Mouse (Mus musculus) cerebellum, adult 9-10 months (tissue): Measurements from ENCODE around the gene Mgat5b.
"Not testable (repeated sequence)": the region's sequence is repeated elsewhere in the genome, so short reads cannot be mapped to it uniquely, and the experiment has no call there.

ENCODE experiments used
- DNase-seq: peaks from one replicate; pipeline ENCODE4 v3.0.0; 2022

Mgat5b gene

GRCm38 (mm10) chr11:116918323-116919185 lies at the start of gene Mgat5b:
Gene Mgat5b (plus strand): TSS chr11:116918863.
- DNase-seq = peak; percentile 80

- no peak for DNase-seq
Measured at GRCm38 (mm10) chr11:116869223-116869622, 49.4 kb upstream of the Mgat5b start.

GRCm38 (mm10) chr11:116869641-116870040 lies 49.0 kb upstream of the Mgat5b start:
- no peak for DNase-seq

GRCm38 (mm10) chr11:116871538-116871937 lies 47.1 kb upstream of the Mgat5b start:
- no peak for DNase-seq

- DNase-seq = no peak
Measured at GRCm38 (mm10) chr11:116873987-116874386, 44.7 kb upstream of the Mgat5b start.

GRCm38 (mm10) chr11:116878454-116878853 lies 40.2 kb upstream of the Mgat5b start:
- DNase-seq = no peak

GRCm38 (mm10) chr11:116880839-116881238 lies 37.8 kb upstream of the Mgat5b start:
- DNase-seq = no peak

GRCm38 (mm10) chr11:116881440-116881839 lies 37.2 kb upstream of the Mgat5b start:
- no peak for DNase-seq

GRCm38 (mm10) chr11:116882446-116882845 lies 36.2 kb upstream of the Mgat5b start:
- no peak for DNase-seq

GRCm38 (mm10) chr11:116884061-116884460 lies 34.6 kb upstream of the Mgat5b start:
- DNase-seq = no peak

GRCm38 (mm10) chr11:116885275-116886151 lies 33.1 kb upstream of the Mgat5b start:
- DNase-seq = peak; percentile 85

- DNase-seq = no peak
Measured at GRCm38 (mm10) chr11:116887136-116887535, 31.5 kb upstream of the Mgat5b start.

- DNase-seq = no peak
Measured at GRCm38 (mm10) chr11:116893532-116894442, 24.9 kb upstream of the Mgat5b start.

- no peak for DNase-seq
Measured at GRCm38 (mm10) chr11:116895402-116895801, 23.3 kb upstream of the Mgat5b start.

GRCm38 (mm10) chr11:116899247-116899646 lies 19.4 kb upstream of the Mgat5b start:
- no peak for DNase-seq

GRCm38 (mm10) chr11:116902588-116902987 lies 16.1 kb upstream of the Mgat5b start:
- DNase-seq = not testable (repeated sequence)

- no peak for DNase-seq
Measured at GRCm38 (mm10) chr11:116905741-116906456, 12.8 kb upstream of the Mgat5b start.

- no peak for DNase-seq
Measured at GRCm38 (mm10) chr11:116913573-116913972, 5.1 kb upstream of the Mgat5b start.

GRCm38 (mm10) chr11:116914267-116914885 lies 4.3 kb upstream of the Mgat5b start:
- no peak for DNase-seq

- no peak for DNase-seq
Measured at GRCm38 (mm10) chr11:116915241-116915640, 3.4 kb upstream of the Mgat5b start.

- DNase-seq = no peak
Measured at GRCm38 (mm10) chr11:116917361-116917760, 1.3 kb upstream of the Mgat5b start.
